Mouse (Mus musculus) liver (tissue): Measurements from ENCODE around the gene Washc3.

Experiments used
- DNase-seq: peaks from one replicate; pipeline ENCODE4 v3.0.0-alpha.2; 2020; ENCODE audit warnings: mixed read lengths

Washc3 gene

DNA sequence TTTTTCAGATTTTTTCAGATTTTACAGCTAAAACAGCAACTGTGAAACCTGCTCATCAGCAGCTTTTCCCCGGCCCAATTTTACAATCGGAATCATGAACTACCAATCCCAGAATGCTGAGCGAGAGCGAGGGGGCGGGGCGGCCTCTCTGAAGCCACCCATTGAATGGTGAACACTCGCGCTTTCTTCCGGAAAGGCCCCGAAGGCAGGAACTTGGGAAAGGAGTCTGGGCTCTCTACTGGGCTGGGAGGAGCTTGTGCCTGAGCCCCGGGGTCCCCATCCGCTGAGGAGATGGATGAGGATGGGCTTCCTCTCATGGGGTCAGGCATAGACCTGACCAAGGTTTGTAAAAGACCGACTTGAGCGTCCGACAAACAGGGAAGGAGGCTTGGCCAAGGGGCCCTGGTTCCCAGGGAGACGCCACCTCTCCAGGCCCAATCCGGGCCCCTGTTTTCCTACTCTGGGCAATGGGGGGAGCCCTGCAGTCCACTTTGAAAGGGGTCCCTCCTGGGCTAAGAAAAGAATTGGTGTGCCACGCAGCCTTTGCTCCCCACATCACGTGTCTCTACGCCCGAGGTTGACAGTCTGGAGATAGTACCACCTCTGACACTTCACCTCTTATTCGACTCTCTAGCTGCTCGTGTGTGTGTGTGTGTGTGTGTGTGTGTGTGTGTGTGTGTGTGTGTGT is at the start of gene Washc3:
TSS of gene Washc3 (plus strand) at position 143 of the 688 bp plus-strand sequence.
- DNase-seq, result peak; percentile 91

DNA sequence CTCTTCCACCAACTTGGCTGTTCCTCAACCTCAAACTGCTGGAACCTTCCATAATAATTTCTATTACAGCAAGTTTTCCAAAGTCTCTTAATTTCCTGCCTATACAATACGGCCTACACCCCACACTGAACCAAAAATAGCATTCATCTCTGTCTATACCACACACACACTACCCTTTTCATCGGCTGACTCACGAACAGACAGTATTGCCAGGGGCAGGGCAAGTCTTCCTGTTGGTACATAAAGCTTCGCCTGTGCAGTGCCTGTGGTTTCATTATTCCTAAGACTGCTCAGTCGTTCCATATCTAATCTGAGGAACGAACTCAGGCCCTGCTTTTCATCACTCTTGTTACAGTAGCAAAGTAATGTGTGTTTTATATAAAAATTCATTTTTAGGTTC is 49.2 kb upstream of the Washc3 start:
- DNase-seq, result no peak

GRCm38 (mm10) chr10:88162096-88162495 is 38.8 kb upstream of the Washc3 start:
- DNase-seq, result no peak

- no peak for DNase-seq
Measured at GRCm38 (mm10) chr10:88162676-88163075, 38.2 kb upstream of the Washc3 start.

DNA sequence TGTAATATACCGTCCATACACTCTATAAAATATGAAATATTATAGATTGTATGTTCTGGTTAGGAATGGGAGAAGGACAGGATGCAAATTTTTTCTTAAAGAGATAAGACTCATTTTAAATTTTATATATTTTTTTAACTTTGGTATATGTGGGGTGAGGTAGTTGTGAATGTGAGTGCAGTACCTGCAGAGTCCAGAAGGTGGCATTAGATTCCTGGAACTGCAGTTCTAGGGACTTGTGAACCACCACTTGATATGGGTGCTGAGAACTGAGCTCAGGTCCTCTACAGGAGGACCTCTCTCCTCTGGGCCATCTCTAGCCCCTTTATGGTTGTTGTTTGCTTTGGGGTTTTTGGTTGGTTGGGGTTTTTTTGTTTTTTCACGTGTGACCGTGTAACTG is 34.7 kb upstream of the Washc3 start:
- DNase-seq, result no peak

DNA sequence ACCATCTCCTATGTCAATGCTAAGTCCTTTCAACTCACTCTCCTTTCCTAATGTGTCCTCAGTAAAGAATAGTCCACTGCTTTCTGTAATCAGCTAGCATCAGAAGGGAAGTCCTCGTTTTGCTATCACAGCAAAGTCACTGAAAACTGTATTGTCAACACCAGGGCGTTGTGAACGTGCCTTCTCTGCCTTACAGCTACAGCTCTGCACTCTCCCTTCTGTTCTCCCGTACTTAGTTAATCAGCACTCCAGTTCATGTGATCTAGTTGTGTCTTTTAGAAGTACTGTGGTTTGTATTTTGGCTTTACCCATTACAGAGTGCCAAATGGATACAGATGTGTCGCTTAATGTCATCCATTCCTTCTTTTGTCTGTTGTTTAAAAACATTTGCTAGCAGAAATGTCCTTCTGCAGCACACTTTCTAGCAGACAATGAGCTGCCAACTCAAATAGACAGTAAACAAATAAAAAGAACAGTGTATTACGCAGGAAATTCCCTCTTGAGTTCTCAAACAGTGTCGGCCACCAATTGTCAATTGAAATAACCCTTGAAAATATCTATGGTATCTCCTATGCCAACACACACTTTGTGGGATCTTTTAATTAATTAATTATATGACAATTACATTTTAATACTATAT is 33.3 kb upstream of the Washc3 start:
- no peak for DNase-seq

- DNase-seq, result no peak
Measured at GRCm38 (mm10) chr10:88200541-88200940, 352 bp upstream of the Washc3 start.

- no peak for DNase-seq
Measured at GRCm38 (mm10) chr10:88201650-88202049, 757 bp downstream of the Washc3 start.

DNA sequence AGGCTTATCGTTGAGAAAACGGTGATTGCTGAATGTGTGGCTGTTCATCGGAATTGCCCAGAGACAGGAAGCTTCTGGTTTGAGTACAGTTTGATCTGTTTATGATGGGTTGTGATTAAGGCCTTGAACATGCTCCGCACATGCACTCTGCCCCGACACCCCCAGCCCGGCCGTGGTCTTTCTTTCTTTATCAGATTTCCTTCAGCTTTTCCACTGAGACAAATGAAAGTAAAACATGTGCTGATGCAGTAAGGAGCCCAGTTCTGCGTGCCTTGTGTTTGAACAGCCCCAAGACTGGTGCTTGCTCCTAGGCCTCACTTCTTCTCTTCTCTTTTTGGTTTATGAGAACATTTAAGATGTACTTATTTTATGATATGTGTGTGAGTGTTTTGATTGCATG is 1.7 kb downstream of the Washc3 start:
- DNase-seq, result no peak

- no peak for DNase-seq
Measured at GRCm38 (mm10) chr10:88203236-88203635, 2.3 kb downstream of the Washc3 start.

GRCm38 (mm10) chr10:88212644-88213043 is 11.8 kb downstream of the Washc3 start:
- no peak for DNase-seq

DNA sequence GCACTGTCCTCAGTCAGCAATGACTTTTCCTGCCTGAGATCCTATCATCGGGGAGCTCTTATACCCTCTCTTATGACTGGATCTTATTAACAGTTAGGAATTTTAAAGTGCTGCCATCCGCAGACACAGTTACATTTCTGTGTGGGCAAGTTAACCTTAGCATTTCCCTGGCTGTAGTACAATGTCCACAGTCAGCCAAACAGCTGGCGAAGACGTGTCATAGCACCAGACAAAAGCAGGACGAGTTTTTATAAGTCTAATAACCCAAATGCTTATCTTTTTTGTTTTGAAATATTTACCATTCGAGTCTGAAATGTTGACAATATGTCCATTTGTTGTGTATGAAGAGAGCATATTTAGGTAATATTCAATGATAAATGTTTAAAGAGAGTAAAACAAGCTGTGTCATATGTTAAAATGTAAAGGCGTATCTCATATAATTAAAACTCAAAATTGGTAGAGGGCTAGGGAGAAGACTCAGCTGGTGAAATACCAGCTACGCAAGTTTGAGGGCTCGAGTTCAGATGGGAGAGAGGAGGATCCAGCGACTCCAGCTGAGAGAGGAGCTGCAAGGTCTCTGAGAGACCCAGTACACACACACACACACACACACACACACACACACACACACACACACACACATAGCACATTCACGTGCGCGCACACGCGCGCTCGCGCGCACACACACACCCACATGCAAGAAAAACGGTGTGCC is 14.1 kb downstream of the Washc3 start:
- no peak for DNase-seq

- DNase-seq, result no peak
Measured at GRCm38 (mm10) chr10:88218161-88218560, 17.3 kb downstream of the Washc3 start.

- no peak for DNase-seq
Measured at GRCm38 (mm10) chr10:88221718-88222117, 20.8 kb downstream of the Washc3 start.

GRCm38 (mm10) chr10:88225421-88225820 is 24.5 kb downstream of the Washc3 start:
- DNase-seq, result no peak

- no peak for DNase-seq
Measured at GRCm38 (mm10) chr10:88227962-88228361, 27.1 kb downstream of the Washc3 start.

GRCm38 (mm10) chr10:88228521-88229017 is 27.7 kb downstream of the Washc3 start:
- DNase-seq, result no peak

DNA sequence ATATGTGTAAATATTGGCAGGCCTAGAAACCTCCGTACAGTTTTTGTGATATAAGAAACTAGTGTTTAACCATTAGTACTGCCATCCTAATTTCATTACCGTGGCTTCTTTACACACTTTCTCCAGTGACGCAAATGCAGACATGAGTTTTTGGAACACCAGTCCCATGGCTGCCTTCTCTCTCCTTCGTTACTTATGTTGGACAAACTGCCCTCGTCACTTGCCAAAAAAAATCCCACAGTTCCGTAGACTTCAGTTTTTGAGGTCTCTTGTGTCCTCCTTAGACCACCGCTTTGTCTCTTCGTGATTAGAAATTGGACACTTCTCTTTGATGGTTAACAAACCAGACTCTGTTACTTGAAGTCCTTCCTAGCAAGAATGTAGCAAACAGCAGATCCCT is 30.8 kb downstream of the Washc3 start:
- no peak for DNase-seq

DNA sequence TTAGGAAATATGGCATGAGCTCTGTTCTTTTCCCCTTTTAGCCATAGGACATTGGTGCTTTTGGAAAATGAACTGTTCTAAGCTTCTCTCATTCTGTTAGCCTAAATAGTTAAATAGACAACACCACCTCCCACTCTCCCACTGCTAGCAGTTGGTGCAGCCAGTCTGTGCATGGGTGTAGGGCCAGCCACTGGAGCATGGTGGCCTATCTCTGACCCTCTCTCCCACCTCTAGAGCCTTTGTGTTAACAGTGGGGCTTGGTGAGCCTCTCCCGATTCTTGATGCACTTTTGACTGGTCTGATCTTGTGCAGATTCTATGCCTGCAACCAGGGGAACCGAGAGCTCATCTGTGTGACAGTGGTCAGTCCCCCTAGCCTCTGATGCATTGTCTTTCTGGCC is 31.9 kb downstream of the Washc3 start:
- no peak for DNase-seq

- DNase-seq, result no peak
Measured at GRCm38 (mm10) chr10:88244681-88245080, 43.8 kb downstream of the Washc3 start.

GRCm38 (mm10) chr10:88250300-88250699 is 49.4 kb downstream of the Washc3 start:
- DNase-seq, result no peak

DNA sequence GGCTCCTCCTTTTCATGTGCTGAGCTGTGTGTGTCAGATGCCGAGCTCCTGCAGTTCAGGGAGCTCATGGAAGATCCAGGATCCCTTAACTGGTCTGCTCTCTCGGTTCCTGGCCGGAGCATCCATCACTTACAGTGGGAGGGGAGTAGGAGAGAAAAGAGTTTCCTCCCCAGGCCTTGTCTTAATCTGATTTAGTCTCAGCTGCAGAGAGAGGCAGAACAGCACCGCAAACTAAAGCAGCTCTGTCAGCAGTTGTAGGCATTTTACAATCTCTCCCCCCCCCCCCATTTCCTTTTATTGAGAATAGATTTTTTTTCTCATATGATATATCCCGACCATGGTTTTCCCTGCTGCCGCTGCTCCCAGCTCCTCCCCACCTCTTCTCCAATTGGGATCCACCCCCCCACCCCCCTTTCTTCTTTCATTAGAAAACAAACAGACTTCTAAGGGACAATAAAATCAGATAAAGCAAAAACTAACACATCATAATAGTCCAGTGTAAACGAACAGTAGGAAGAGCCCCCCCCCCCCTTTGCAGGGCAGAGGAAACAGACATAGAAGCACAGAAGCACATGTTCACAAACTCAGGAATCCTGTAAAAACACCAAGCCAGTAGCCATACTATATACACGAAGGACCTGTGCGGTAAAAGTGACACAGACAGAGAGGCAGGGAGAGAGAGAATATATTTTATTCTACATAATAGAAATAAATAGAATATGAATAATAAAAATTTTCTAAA is 51.4 kb downstream of the Washc3 start:
- DNase-seq, result no peak

GRCm38 (mm10) chr10:88255556-88255955 is 54.7 kb downstream of the Washc3 start:
- no peak for DNase-seq
